Comparison of ENCODE assay signal across 9 mouse cellular contexts in genomic region chr9:47280146-47280545, GRCm38 (mm10).
DNase-seq lines count a peak whose midpoint lies in the region; ATAC-seq lines count a peak whose summit lies in the region.
"Had no signal": no experiment of that assay in that cellular context is flagged by ENCODE, and none has a peak within 500 bp of the region (broad histone marks: within the 10 kb centered on the region; RNA-seq: fewer than 3 reads in every experiment).

No protein-coding gene starts in this region.

- H3K27ac ChIP-seq in hindbrain, embryonic 10.5 days: peak overlapping the region; percentile 81
- no peak overlapping the region; the same call in 1 of the 2 replicates for H3K27ac ChIP-seq in hindbrain, embryonic 16.5 days (ENCODE audit: low read depth, low read length)

- H3K9ac ChIP-seq in hindbrain, embryonic 16.5 days (ENCODE audit: low read depth, low read length): no peak overlapping the region

- no peak overlapping the region for H3K4me3 ChIP-seq in hindbrain, embryonic 10.5 days
- no peak overlapping the region for H3K4me3 ChIP-seq in hindbrain, embryonic 16.5 days (ENCODE audit: low read length)
- H3K4me3 ChIP-seq: megakaryocyte, embryonic 14.5 days had no signal

- no peak for ATAC-seq in hindbrain, embryonic 16.5 days
- no peak for ATAC-seq in megakaryocyte, adult 5-6 weeks (ENCODE audit: poor library complexity, severe bottlenecking)

- peak; percentile 53 for DNase-seq in hindbrain, embryonic 10.5 days (ENCODE audit: low spot score)
- DNase-seq in embryo, embryonic 11 days: peak; percentile 83
- DNase-seq in heart, postnatal 10 days: peak; percentile 80 to 82
- DNase-seq in mesoderm, embryonic 11.5 days (ENCODE audit: low read depth, low spot score): peak; percentile 74
- no peak for DNase-seq in spleen, adult 12 weeks (ENCODE audit: low spot score)
- DNase-seq in left cerebral cortex, adult 11 months (ENCODE audit: low spot score): no peak

- H3K9me3 ChIP-seq in hindbrain, embryonic 10.5 days: no peaks in the 10 kb centered on the region
- H3K9me3 ChIP-seq in hindbrain, embryonic 16.5 days (ENCODE audit: control insufficient read depth, low read length): no peaks in the 10 kb centered on the region

- no peak overlapping the region for H3K4me2 ChIP-seq in hindbrain, embryonic 16.5 days (ENCODE audit: low read length)

- no peaks in the 10 kb centered on the region for H3K36me3 ChIP-seq in hindbrain, embryonic 10.5 days
- no peaks in the 10 kb centered on the region for H3K36me3 ChIP-seq in hindbrain, embryonic 16.5 days (ENCODE audit: control insufficient read depth, insufficient read depth, low read length)

- peaks cover 41% of the 10 kb centered on the region for H3K4me1 ChIP-seq in hindbrain, embryonic 10.5 days (replicated peaks)
- H3K4me1 ChIP-seq in hindbrain, embryonic 16.5 days (ENCODE audit: control insufficient read depth, insufficient read depth, low read depth, low read length): peaks cover 9% of the 10 kb centered on the region
- H3K4me1 ChIP-seq: megakaryocyte, embryonic 14.5 days had no signal

- intact Hi-C loops in heart, postnatal 10 days (cut with DNase I): no loop called here

- 49% methylated on average over 7 of the region's 7 CpGs for WGBS in hindbrain, embryonic 10.5 days
- 22% methylated on average over 7 of the region's 7 CpGs for WGBS in hindbrain, embryonic 16.5 days

- H3K27me3 ChIP-seq in hindbrain, embryonic 10.5 days (ENCODE audit: insufficient read depth, poor library complexity, severe bottlenecking): peaks cover 5% of the 10 kb centered on the region; the same call in 1 of the 2 replicates
- H3K27me3 ChIP-seq in hindbrain, embryonic 16.5 days (replicated peaks; ENCODE audit: control insufficient read depth, insufficient read depth, low read length): no peaks in the 10 kb centered on the region
- H3K27me3 ChIP-seq: megakaryocyte, embryonic 14.5 days had no signal

Comparison
In these comparisons a context has a peak if more than half of its experiments do, and no peak if none do; other contexts are left out.
1. DNase-seq: peak in hindbrain, embryonic 10.5 days (single experiment), embryo, embryonic 11 days (single experiment), heart, postnatal 10 days (2 of 2) and mesoderm, embryonic 11.5 days (single experiment); none in spleen, adult 12 weeks (single experiment) and left cerebral cortex, adult 11 months (single experiment).